Mouse (Mus musculus) CH12.LX (cell line): ENCODE results near the gene Jhy.

Experiments
- CTCF ChIP-seq, 2 experiments: IDR thresholded peaks in 1 of 2; conservative IDR thresholded peaks in 1 of 2; 2 replicates each; pipeline ENCODE4 v1.5.1; 2011 to 2012; ENCODE audit warnings: low read depth in 2 of 2, low read length in 2 of 2, improper control_type of control experiment in 1 of 2, inconsistent platforms in 1 of 2, mild to moderate bottlenecking in 1 of 2, moderate library complexity in 1 of 2
- ELF1 ChIP-seq: IDR thresholded peaks from 2 replicates; pipeline ENCODE4 v1.6.1; 2014; ENCODE audit warnings: low read depth, mild to moderate bottlenecking, inconsistent platforms, low read length, improper control_type of control experiment
- EP300 ChIP-seq: IDR thresholded peaks from 2 replicates; pipeline ENCODE4 v1.6.1; 2011; ENCODE audit warnings: low read length, improper control_type of control experiment
- HCFC1 ChIP-seq: IDR thresholded peaks from 2 replicates; pipeline ENCODE4 v1.6.1; 2012; ENCODE audit warnings: low read depth, mild to moderate bottlenecking, inconsistent platforms, low read length, improper control_type of control experiment
- POLR2A ChIP-seq: IDR thresholded peaks from 2 replicates; pipeline ENCODE4 v1.6.1; 2011; ENCODE audit warnings: low read depth, mild to moderate bottlenecking, improper control_type of control experiment, low read length
- SMC3 ChIP-seq: IDR thresholded peaks from 2 replicates; pipeline ENCODE4 v1.6.1; 2011; ENCODE audit warnings: low read depth, low read length, improper control_type of control experiment
- USF1 ChIP-seq: IDR thresholded peaks from 2 replicates; pipeline ENCODE4 v1.6.1; 2014; ENCODE audit warnings: low read depth, mild to moderate bottlenecking, inconsistent platforms, low read length, improper control_type of control experiment
- USF2 ChIP-seq: conservative IDR thresholded peaks from 2 replicates; pipeline ENCODE4 v1.6.1; 2011; ENCODE audit warnings: low read depth, low read length, improper control_type of control experiment

GRCm38 (mm10) chr9:40871369-40872155, 92.4 kb downstream of the Jhy start:
- TF ChIP-seq CTCF (conservative IDR thresholded peaks at IDR 0.05 in 1 of 2, IDR thresholded peaks at IDR 0.05 in 1 of 2; ENCODE audit: low read depth in 2 of 2, low read length in 2 of 2) (no peak), HCFC1 (no peak), ELF1 (no peak), USF1 (no peak), POLR2A (no peak), SMC3 (no peak), USF2 (no peak), EP300 (no peak)
